ENCODE assay signal across 8 mouse cellular contexts in the genomic region with DNA sequence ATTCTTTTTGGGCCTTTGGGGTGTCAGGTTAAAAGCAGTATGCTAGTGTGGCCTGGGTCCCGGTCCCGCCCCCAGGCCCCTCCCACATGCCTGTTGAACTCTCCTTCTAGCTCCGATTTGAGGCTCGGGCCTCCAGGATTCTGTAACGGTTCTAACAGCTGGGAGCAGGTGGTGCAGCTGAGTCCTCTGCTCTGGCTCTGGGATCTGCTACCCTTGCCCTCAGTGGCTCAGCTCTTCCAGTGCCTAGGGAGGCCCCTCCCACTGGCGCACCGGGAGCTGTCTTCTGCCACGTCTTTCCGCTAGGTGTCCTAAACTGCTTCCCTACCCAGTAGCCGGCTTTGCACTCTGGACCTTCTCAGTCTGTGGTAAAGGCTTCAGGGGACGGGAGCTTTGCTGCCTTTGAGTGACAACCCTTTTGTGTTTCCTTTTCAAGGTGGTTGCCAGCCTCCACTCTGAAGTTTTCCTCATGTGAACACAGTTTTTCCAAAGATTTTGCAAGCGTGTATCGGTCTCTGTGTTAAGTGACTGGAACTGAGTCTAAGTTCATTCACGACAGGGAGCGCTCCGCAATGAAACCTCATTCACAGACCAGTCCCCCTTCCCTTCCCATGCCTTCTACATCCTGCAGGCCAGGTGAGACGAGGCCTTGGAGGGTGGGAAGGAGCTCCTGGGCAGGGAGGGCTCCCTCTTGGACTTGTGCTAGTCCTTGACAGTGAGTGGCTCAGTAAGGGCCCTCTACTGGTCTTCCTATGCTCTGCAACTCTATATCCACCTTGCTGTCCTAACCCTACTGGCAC. TPM values are rescaled to one million over a fixed set of nuclear protein-coding genes. Genes with fewer than 3 reads are reported as not detected.
A peak's percentile ranks its signal among the peaks of the same experiment; 100 is the strongest.
DNase-seq lines count a peak whose midpoint lies in the region; ATAC-seq and TF ChIP-seq lines count a peak whose summit lies in the region.

Gene Dnhd1, plus strand, starts transcription at position 189 of the 797 bp plus-strand sequence.

- no peaks in the 10 kb centered on the region for H3K9me3 ChIP-seq in forebrain, postnatal 0 days (ENCODE audit: low read length)

- 0 out of 2 replicates have a peak, but pooled peaks cover 3% of the 10 kb centered on the region for H3K4me1 ChIP-seq in forebrain, postnatal 0 days (ENCODE audit: insufficient read depth)

- TF ChIP-seq CTCF in forebrain, postnatal 0 days (IDR thresholded peaks at IDR 0.05; ENCODE audit: low read depth) = peak; percentile 67

- peak within 1 kb of the TSS; percentile 35; the same call in 1 of the 2 replicates for H3K9ac ChIP-seq in forebrain, postnatal 0 days

- no peaks in the 10 kb centered on the region for H3K36me3 ChIP-seq in forebrain, postnatal 0 days (ENCODE audit: insufficient read depth)

- H3K4me3 ChIP-seq in forebrain, postnatal 0 days (ENCODE audit: low read depth, low read length) = peak within 1 kb of the TSS; percentile 34

- DNase-seq in T-cell, adult 2 months (ENCODE audit: low spot score) = peak; percentile 62
- DNase-seq in cerebellum, adult 9-10 months = peak; percentile 87
- peak; percentile 47 for DNase-seq in forebrain, postnatal 0 days
- peak; percentile 25 to 48 for DNase-seq in layer of hippocampus, postnatal 25 days (ENCODE audit: extremely low spot score in 1 of 2, low spot score in 1 of 2)
- peak; percentile 54 to 55 for DNase-seq in right cerebral cortex, postnatal 10 days (ENCODE audit: low spot score in 2 of 2)
- DNase-seq in urinary bladder, postnatal 4 days (ENCODE audit: low spot score in 2 of 2) = peak; percentile 72 to 74

- peak within 1 kb of the TSS; percentile 70 for H3K4me2 ChIP-seq in forebrain, postnatal 0 days (ENCODE audit: low read depth)

- no peak within 1 kb of the TSS for H3K27ac ChIP-seq in forebrain, postnatal 0 days (ENCODE audit: low read depth, low read length)

- no peaks in the 10 kb centered on the region for H3K27me3 ChIP-seq in forebrain, postnatal 0 days (ENCODE audit: insufficient read depth, low read length)

- 1% methylated on average over 17 of the region's 17 CpGs for WGBS in forebrain, postnatal 0 days

- peak; percentile 93 for ATAC-seq in forebrain, postnatal 0 days
- ATAC-seq in hematopoietic stem cell, adult 5-6 weeks (replicated peaks in 1 of 2; ENCODE audit: insufficient read depth in 1 of 2, low FRiP score in 2 of 2, low TSS enrichment in 1 of 2, low read depth in 1 of 2, poor library complexity in 2 of 2, severe bottlenecking in 2 of 2) = peak; percentile 98 to 99
- ATAC-seq in megakaryocyte, adult 5-6 weeks (ENCODE audit: poor library complexity, severe bottlenecking) = peak; percentile 97

RNA-seq across cellular contexts. Expression of gene Dnhd1, which starts in this region (rescaled TPM):
- total RNA-seq in forebrain, postnatal 0 days (2014; rRNA removed) = 1.8 and 4.6 TPM in 2 replicates
- polyA plus RNA-seq in forebrain, postnatal 0 days (2015; fragmentation: Nextera tagmentation; extraction: Ambion mirVana) = 0.08 and 0.48 TPM in 2 replicates
- total RNA-seq in hematopoietic stem cell, adult 5-6 weeks (2017) = 4.3 and 4.8 TPM in 2 replicates
- 1 to 10 TPM; 4.6 to 5.4 TPM for total RNA-seq in layer of hippocampus, postnatal 25 days (2021)
- 1.8 and 4.7 TPM in 2 replicates for total RNA-seq in megakaryocyte, adult 5-6 weeks (2015)
- total RNA-seq in megakaryocyte, adult 5-6 weeks (2017) = 0.95 and 2.7 TPM in 2 replicates

Comparison
In these comparisons a context has a peak if more than half of its experiments do, and no peak if none do; other contexts are left out.
1. DNase-seq: peak in every context shown above with its lines; median percentile 87 in cerebellum, adult 9-10 months; 73 in urinary bladder, postnatal 4 days; 62 in T-cell, adult 2 months; 54 in right cerebral cortex, postnatal 10 days; 47 in forebrain, postnatal 0 days; 36 in layer of hippocampus, postnatal 25 days.